Mouse (Mus musculus) layer of hippocampus, adult 2 months (tissue): ENCODE results near the gene Syne2. TPM values are rescaled to one million over a fixed set of nuclear protein-coding genes. Genes with fewer than 3 reads are reported as not detected.

ENCODE experiments used
- DNase-seq, 2 experiments: peaks; one replicate each; pipeline ENCODE4 v3.0.0; 2022; ENCODE audit warnings: low spot score in 2 of 2
- H3K27ac ChIP-seq: fragments of 200-600 bp; 2 replicates; pipeline ENCODE4 v1.8.1; 2022
- H3K4me3 ChIP-seq: fragments of 200-600 bp; 2 replicates; pipeline ENCODE4 v1.8.1; 2022; ENCODE audit warnings: mild to moderate bottlenecking
- CTCF ChIP-seq: fragments of 200-600 bp; conservative IDR thresholded peaks from 2 replicates; pipeline ENCODE4 v1.8.1; 2022; ENCODE audit warnings: antibody characterized with exemption, mild to moderate bottlenecking, moderate library complexity
- total RNA-seq, 2 experiments: library from RNA; stranded (reverse); gene quantifications; 2 replicates each; pipeline ENCODE4 v1.2.3; 2021

Syne2 gene
- total RNA-seq, 2 experiments from 2014 or later, result 25.2 to 26.8 TPM

DNA sequence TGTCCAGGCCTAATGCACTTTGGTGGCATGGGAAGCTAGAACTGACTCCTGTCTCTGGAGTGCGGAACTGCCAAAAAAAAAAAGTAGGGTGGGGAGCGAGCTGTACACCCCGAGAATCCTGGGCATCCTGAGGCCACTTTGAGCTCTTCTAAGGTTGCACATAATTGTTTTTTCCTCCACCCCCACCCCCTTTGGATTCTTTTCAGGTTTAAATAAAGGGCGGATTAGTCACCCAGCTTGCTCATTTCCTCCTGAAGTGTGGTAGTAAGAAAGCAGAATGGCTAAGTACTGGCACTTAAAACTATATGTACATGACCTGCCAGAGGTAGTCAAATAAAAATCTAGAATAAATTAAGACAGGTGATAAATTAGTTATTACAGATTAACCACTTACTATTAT, 195.5 kb downstream of the Syne2 start:
- no peak for TF ChIP-seq CTCF
- DNase-seq, result no peak
- Histone ChIP-seq H3K4me3 (no peak overlapping the region), H3K27ac (no peak overlapping the region)

DNA sequence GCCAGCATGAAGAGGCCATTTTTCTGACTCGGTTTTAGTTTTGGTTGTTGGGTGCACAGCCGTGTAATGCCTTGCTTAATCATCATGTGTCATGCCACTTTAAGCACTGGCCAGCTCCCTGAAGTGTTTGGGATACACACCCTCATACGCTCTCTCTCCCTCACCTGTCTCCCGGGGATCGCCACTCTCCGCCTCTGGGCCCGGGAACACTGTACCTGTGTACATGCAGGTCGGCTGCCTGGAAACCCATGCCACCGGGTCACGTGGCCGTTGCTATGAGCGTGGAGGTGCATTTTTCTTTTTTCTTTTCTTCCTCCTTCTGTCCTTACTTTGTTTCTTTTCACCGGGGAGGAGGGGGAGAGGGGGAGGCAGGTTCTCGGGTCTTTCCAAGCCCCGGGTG, 197.1 kb downstream of the Syne2 start:
- H3K4me3 ChIP-seq, result no peak overlapping the region
- TF ChIP-seq CTCF, result no peak
- no peak overlapping the region for H3K27ac ChIP-seq
- DNase-seq, result no peak

DNA sequence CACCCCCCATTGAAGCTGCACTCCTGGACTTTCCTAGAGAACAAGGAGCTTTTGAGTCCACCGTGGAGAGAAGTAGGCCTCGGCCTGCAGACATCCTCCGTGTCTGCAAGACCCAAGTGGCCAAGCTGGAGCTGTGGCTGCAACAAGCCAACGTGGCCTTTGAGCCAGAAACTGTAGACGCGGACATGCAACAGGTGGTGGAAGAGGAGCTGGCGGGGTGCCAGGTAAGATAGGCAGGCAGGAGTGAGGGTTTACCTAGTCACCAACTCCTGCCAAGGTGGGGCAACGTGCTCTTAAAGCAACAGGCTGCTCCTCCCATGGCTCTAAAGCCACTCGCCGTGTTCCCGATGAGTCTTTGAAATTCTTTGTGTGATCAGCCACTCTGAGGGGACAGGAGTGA, 197.6 kb downstream of the Syne2 start:
- DNase-seq, result peak in 1 of 2 experiments; percentile 11
- Histone ChIP-seq H3K4me3 (no peak overlapping the region), H3K27ac (no peak overlapping the region)
- no peak for TF ChIP-seq CTCF

DNA sequence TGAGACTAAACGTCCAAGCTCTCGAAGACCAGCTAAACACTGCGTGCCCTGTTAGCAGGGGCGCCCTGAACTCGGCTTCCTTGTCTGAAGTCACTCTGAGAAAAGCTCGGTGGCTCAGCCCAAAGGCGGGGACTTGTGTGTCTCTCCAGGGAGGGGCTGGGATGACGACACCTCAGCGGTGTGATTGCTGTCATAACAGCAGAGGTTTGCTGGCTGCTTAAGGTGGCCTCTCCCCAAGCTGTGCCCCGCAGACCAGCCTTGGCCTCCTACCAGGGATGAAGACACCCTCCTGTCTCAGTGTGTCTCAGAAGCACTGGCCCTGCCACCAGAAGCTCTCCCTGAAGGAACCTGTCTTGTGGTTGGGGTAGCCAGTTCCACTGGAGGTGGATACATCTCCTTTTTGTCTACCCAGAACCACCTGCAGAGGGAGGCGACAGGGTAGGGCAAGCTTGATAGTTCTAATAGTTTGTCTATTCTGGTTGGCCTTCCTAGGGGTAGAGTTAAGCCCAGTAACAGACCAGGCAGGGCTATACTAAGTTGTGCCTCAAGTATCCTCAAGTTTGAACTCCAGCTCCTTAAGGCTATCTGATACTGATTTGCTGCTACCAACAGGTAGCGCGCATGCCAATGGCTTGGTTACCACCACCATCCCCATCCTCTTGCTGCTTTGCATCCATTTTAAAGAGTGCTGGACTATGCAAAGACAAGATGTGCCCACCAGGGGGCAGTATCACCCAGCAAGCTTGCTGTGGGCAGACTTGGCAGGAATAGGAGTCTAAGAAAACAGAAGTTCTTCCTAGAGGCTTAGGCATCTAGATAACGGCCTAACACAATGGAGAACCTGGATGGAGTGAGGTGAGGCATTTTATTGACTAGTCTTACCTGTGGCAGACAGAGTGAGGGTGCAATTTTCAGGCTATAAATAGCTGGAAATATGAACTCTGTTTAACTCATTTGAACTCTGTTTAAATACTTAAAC, 198.5 kb downstream of the Syne2 start:
- peak; percentile 93 for TF ChIP-seq CTCF
- Histone ChIP-seq H3K4me3 (no peak overlapping the region), H3K27ac (no peak overlapping the region)
- DNase-seq, result peak; percentile 59 to 81

DNA sequence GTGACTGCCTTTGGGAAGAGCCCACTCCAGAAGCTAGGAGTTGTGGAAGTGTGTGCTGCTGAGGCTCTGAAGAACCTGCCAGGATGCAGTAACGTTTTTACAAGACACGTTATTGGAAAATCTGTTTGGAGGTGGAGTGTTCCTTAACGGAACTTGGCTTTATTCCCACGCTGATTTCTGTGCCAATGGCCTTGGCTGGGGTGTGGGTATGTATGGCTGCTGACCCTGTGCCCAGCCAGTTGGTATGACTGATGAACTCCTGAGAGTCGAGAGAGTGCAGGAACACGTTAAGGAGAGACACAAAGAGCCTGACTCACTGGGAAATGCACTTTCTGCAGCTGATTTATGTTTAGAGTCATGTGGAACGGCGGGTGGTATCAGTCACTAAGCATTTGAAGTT, 200.7 kb downstream of the Syne2 start:
- TF ChIP-seq CTCF, result no peak
- no peak overlapping the region for H3K27ac ChIP-seq
- DNase-seq, result no peak
- H3K4me3 ChIP-seq, result no peak overlapping the region

DNA sequence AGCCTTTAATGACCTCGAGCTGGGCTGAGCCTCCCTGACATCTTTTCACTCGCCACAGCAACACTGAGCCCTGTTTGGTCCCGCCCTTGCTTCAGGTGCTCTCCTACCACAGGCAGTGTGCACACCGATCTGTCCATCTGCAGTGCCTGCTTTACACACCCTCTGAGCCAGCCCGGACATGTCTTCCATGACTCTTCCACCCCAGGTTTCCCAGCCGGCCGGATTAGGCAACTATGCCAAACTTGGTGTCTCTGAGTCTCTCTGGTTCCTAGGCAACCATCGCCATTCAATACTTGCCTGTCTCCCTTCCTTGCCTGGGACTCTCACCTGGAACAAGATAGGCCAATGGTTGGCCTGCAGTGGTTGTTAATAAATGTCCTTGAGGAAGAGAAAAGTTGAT, 224.4 kb downstream of the Syne2 start:
- H3K27ac ChIP-seq, result no peak overlapping the region
- no peak for DNase-seq
- no peak overlapping the region for H3K4me3 ChIP-seq
- TF ChIP-seq CTCF, result no peak

DNA sequence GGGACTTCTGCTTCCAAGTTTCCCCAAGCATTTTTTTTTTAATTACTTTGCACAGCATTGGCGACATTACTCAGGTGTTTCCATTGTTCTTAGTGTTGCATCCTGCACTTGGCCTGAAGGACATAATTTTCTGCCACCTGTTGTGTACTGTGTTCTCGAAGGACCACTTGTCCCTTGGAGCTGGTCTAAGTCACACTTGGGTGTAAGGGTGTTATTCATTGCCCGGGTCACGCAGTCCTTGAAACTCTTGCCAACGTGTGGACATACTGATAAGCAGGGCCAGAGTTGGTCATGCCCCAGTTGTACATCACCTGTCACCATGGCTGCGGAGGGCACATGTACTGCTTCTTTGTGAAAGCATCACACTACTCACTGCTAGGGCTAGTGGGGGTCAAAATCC, 228.6 kb downstream of the Syne2 start:
- no peak for TF ChIP-seq CTCF
- DNase-seq, result no peak
- no peak overlapping the region for H3K27ac ChIP-seq
- no peak overlapping the region for H3K4me3 ChIP-seq

DNA sequence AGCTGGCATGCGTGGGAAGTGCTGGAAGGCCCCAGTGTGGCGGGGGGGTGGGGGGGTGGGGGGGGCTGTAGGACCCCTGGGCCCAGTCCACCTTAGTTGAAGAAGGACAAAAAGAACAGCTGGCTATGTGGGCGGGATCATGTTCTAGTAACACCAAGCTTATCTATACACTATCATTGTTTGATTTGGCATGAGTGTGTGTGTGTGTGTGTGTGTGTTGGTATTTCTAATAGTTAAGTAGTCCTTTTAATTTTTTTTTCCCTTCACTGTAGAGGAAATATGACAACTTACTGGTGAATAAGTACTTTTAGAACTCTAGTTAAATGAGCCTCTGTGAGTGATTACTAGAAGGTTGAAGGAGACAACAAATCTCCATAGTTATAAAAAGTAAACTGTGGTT, 230.0 kb downstream of the Syne2 start:
- no peak for DNase-seq
- TF ChIP-seq CTCF, result no peak
- Histone ChIP-seq H3K27ac (no peak overlapping the region), H3K4me3 (no peak overlapping the region)

DNA sequence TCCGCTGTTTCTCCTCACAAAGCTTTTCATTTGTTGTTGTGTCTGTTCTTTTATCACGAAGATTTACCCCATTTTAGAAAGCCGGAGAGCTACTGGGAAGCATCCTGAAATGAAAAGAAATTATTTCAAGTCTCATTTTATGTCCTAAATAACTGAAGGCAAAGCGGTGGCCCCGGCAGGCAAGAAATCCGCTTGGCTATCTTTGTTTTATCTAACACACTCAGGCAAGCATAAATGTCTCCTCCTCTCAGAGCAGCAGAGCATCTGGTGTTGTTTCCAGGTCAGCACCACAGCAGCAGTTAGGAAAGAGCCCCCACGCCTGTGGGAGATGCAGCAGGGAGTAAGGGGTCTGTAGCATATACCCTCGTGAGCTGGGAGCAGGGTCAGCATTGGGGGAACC, 230.7 kb downstream of the Syne2 start:
- DNase-seq, result no peak
- no peak for TF ChIP-seq CTCF
- Histone ChIP-seq H3K4me3 (no peak overlapping the region), H3K27ac (no peak overlapping the region)

DNA sequence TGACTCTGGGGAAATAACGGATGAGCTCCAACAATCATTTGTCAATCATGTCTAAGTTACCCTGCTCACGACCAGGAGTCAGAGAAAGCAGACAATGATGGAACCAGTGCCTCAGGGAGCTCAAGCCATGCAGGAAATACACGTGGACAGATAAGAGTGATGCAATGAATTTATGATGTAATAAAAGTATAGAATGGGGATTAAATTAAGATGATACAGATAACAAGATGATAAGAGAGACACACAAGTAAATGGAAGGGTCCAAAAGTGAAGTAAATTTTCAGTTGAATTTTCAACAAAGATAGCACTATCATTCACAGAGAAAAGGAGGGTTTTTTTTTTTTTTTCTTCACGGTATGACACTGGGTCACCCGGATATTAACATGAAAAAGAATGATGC, 231.4 kb downstream of the Syne2 start:
- no peak overlapping the region for H3K4me3 ChIP-seq
- H3K27ac ChIP-seq, result no peak overlapping the region
- DNase-seq, result no peak
- TF ChIP-seq CTCF, result no peak

DNA sequence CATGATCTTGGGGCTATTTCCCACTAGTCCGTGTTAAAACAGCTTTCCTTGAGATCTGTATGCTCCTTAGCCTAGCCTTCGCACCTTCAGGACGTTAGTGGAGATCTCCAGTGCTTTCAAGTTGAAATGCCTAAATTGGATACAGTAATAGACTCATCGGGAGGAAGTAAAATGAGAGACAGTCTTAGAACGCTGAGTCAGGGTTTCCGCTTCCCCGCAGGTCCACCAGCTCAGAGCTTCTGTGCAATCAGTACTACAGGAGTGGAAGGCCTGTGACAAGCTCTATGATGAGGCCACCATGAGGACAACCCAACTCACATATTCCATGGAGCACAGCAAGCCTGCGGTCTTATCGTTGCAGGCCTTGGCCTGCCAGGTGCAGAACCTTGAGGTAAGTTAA, 233.9 kb downstream of the Syne2 start:
- no peak for TF ChIP-seq CTCF
- H3K27ac ChIP-seq, result no peak overlapping the region
- no peak for DNase-seq
- H3K4me3 ChIP-seq, result no peak overlapping the region

DNA sequence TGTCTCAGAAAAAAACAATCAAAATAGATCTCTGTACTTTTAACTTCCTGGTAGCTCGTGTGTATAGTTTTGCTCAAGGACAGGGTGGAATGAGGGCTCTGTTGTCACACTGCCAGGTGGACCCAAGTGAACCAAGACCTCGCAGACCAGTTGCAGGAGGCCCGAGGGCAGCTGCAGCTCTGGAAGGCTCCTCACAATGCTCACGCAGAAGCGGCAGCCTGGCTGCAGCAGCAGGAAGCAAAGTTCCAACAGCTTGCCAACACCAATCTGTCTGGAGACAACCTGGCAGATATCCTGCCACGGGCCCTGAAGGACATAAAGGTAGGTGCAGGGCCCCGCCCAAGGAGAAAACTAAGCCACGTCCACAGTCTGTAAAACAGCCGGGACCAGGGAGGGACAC, 236.7 kb downstream of the Syne2 start:
- TF ChIP-seq CTCF, result no peak
- Histone ChIP-seq H3K4me3 (no peak overlapping the region), H3K27ac (no peak overlapping the region)
- DNase-seq, result no peak

DNA sequence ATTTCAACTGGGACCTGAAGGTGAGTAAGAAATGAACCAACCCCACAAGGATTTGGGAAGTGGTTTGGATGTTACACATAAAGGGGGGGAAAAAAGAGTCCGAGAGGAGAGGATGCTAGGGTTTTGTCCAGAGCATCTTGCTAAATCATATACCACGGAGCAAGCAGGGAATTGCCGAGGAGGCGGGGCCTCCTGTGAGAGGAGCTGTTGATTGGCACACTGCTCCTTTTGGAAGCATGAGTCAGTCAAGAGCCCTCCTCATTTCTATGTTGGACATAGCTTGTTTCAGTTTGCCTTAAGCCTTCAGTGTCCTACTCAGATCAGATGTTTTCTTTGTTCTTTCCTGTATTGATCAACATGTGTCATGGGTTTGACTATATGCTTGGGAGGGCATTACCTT, 245.1 kb downstream of the Syne2 start:
- Histone ChIP-seq H3K27ac (no peak overlapping the region), H3K4me3 (no peak overlapping the region)
- no peak for TF ChIP-seq CTCF
- no peak for DNase-seq

DNA sequence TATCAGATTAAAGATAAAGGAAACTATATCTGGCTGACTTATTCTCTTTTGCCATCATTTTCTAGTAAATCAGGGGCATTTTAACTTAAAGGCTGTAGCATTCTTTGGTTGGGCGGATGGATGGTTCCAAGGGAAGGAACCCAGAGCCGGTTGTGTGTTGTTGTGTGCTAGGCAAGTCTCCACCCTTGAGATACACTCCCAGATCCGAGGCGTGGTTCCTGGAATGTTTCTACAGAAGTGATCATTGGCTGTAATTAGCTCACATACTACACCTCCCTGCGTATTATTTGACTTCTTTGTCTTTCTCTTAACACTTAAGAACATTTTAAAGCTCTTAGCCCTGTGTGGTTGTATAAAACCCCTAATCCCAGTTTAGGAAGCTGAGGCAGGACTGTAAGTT, 252.5 kb downstream of the Syne2 start:
- TF ChIP-seq CTCF, result no peak
- no peak for DNase-seq
- Histone ChIP-seq H3K4me3 (no peak overlapping the region), H3K27ac (no peak overlapping the region)
